Mouse (Mus musculus): ENCODE data around the gene Rfc1. TPM values are rescaled to one million over a fixed set of nuclear protein-coding genes. Genes with fewer than 3 reads are reported as not detected.

Gene Rfc1
- total RNA-seq, 2 experiments from 2014 or later = 31.1 to 42.5 TPM

DNA sequence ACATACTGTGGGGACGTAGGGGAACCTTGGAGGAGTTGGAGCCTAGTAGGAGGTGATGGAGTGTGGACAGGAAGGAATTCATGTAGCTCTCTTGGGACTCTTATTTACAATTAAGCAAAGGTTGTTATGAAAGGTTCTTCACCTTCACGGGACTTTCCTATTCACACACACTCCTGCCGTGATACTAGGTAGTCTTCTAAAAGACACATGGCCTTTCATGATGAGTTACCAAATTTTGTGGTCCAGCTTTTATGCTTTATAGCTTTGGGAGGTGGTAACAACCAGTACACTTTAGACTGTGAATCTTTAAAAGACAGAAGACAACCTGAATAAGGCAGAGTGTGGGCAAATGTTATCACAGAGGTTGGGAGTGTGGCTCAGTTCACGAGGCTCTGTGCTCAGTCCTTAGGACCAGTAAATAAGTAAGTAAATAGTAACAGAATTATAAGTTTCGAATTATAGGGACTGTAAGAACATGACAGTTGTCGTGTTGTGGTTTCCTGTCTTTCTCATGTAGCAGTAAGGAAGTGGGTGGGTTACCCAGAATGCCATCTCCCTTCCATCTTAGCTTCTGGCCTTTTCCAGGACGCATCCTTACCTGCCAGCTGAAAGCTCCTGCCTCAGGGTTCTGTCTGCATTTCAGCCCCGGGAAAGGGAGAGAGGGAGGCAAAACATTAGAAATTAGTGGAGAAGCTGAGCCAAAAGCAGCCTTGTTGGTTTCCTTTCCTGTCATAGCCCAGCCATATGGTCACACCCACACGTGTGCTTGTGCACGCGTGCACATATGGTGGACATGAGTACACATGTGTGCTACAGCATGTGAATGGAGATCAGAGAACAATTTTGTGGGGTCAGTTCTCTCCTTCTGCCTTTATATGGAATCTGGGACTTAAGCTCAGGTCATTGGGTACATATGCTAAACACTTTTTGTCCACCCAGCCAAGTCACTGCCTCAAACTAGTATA lies 117.9 kb downstream of the Rfc1 start:
- DNase-seq = no peak
- intact Hi-C loops (cut with DNase I) = loop anchor here (10.0 kb wide), 1 partner anchor 333 kb away; no protein-coding TSS in a partner anchor

DNA sequence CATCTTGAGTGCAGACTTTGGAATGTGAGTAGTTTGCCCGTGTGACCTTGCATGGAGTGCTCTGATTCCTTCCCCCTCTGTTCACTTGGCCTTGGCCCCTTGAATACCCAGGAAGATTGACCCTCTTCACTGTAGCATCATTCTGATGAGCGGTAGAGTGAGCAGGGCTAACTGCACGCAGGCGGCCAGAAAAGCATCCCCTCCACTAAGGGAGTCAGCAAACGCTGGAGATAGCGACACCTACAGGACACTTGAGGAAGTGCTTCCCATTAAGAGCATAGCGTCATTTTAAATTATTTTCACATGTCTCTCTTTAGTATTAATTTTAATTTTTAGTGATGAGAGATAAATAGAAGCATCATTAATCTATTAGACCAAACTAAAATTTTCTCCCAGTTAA lies 122.1 kb downstream of the Rfc1 start:
- intact Hi-C loops (cut with DNase I) = loop anchor here (1.0 to 10.0 kb wide), 3 partner anchors 139 to 329 kb away; no protein-coding TSS in a partner anchor
- DNase-seq = peak; percentile 40 to 54

Other genes starting within 250 kb of the Rfc1 start
- gene Tmem156, start 243.5 kb downstream of the Rfc1 start, total RNA-seq (2021) = under 1 TPM in 1 of 2 experiments, not detected in 1; 0.30 TPM
- 10 to 100 TPM; 14.3 to 15.1 TPM for gene Klhl5, start 228.1 kb downstream of the Rfc1 start, total RNA-seq (2021)
- gene Wdr19, start 136.0 kb downstream of the Rfc1 start, total RNA-seq (2021) = 1 to 10 TPM; 1.6 to 1.7 TPM
- gene Klb, start 12.6 kb upstream of the Rfc1 start, total RNA-seq (2021) = under 1 TPM; 0.14 to 0.36 TPM
- 100 to 1,000 TPM; 645 to 671 TPM for gene Rpl9, start 55.8 kb upstream of the Rfc1 start, total RNA-seq (2021)
- 10 to 100 TPM; 54.8 to 55.8 TPM for gene Lias, start 55.8 kb upstream of the Rfc1 start, total RNA-seq (2021)
- 10 to 100 TPM; 15.0 to 15.2 TPM for gene Ugdh, start 100.3 kb upstream of the Rfc1 start, total RNA-seq (2021)
- gene Gm43552, start 157.2 kb upstream of the Rfc1 start, total RNA-seq (2021) = 1 to 10 TPM in 1 of 2 experiments, not detected in 1; 2.1 TPM
- gene Smim14, start 201.5 kb upstream of the Rfc1 start, total RNA-seq (2021) = 10 to 100 TPM; 88.8 to 95.0 TPM
- gene Ube2k, start 201.6 kb upstream of the Rfc1 start, total RNA-seq (2021) = 10 to 100 TPM; 59.4 to 67.6 TPM

Data from heart, postnatal 36 days (tissue).